Mouse (Mus musculus) telencephalon, adult 2 months (tissue): ENCODE data around the gene Mtmr3.
A peak's percentile ranks its signal among the peaks of the same experiment; 100 is the strongest.

ENCODE experiments used
- DNase-seq: peaks from one replicate; pipeline ENCODE4 v3.0.0-alpha.2; 2011; ENCODE audit warnings: low read depth, low spot score

The Mtmr3 gene

GRCm38 (mm10) chr11:4594608-4595500 is at the start of gene Mtmr3:
Mtmr3 (minus strand) TSS chr11:4594863.
- peak; percentile 92 for DNase-seq

- no peak for DNase-seq
Measured at GRCm38 (mm10) chr11:4643722-4644121, 49.1 kb upstream of the Mtmr3 start.

- no peak for DNase-seq
Measured at GRCm38 (mm10) chr11:4641185-4641584, 46.5 kb upstream of the Mtmr3 start.

DNA sequence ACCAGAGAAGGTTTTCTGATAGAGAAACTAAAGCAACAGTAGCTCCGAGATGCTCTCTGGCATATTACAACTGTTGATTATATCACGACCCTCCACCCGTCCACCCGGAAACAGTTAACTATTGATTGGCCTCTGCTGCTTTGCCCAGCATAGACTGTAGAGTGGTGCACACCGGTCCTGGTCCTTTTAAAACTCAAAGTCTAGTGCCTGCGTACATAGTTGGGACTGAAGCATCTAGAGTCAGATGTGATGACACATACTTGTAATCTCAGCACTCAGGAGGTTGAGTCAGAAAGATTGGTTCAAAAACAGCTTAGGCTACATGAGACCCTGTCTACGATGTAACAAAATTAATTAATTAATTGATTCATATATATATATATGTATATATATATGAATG is 43.6 kb upstream of the Mtmr3 start:
- no peak for DNase-seq

GRCm38 (mm10) chr11:4637534-4638234 is 43.0 kb upstream of the Mtmr3 start, which contains the start of gene Ascc2:
Ascc2 (plus strand) TSS chr11:4637747.
- DNase-seq, result peak; percentile 69

DNA sequence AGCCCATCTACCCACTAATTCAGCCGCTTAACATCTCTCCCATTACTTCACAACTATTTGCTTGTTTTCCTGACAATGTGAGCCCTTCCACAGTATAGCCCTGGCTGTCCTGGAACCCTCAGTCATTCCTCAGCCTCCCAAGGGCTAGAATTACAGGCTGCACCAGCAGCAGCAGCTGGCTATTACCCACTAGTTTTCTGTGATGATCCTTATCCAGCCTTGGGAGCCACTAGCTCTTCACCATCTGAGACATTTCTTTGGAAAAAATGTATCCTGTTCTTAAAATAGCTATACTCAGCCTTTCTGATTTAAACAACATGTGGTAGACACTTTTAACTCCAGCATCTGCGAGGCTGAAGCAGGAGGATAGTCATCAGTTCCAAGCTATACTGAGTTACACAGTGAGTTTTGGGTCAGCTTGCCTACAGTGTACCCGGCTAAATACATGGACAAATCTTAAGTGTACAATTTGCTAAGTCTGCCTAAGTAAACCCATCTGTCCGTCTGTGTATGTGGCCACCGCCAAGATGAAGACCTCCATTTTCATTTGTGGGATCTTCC is 42.2 kb upstream of the Mtmr3 start:
- no peak for DNase-seq

GRCm38 (mm10) chr11:4634395-4634794 is 39.7 kb upstream of the Mtmr3 start:
- DNase-seq, result no peak

DNA sequence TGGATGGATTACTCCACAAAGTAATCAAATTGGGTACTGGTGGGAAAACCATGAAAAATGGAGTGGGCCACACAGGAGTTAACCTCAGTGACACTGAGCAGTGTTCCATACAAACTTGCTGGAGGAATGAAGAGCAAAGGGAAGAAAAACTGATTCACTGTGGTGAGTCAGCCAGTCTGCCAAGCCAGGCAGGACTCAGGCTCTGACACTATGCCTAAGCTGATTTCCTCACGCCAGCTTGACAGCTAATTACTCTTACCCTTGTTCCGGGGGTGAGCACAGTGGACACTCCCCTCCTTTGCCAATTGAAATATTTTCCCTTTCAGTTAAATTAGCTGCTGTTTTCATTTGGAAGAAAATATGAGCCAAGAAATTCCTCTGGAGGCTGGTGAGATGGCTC is 38.8 kb upstream of the Mtmr3 start:
- no peak for DNase-seq

GRCm38 (mm10) chr11:4629861-4630280 is 35.2 kb upstream of the Mtmr3 start:
- no peak for DNase-seq

GRCm38 (mm10) chr11:4627636-4628035 is 33.0 kb upstream of the Mtmr3 start:
- DNase-seq, result no peak

GRCm38 (mm10) chr11:4625931-4626330 is 31.3 kb upstream of the Mtmr3 start:
- no peak for DNase-seq

GRCm38 (mm10) chr11:4622997-4623396 is 28.3 kb upstream of the Mtmr3 start:
- DNase-seq, result no peak

- DNase-seq, result no peak
Measured at GRCm38 (mm10) chr11:4622442-4622986, 27.9 kb upstream of the Mtmr3 start.

- no peak for DNase-seq
Measured at GRCm38 (mm10) chr11:4621866-4622265, 27.2 kb upstream of the Mtmr3 start.

DNA sequence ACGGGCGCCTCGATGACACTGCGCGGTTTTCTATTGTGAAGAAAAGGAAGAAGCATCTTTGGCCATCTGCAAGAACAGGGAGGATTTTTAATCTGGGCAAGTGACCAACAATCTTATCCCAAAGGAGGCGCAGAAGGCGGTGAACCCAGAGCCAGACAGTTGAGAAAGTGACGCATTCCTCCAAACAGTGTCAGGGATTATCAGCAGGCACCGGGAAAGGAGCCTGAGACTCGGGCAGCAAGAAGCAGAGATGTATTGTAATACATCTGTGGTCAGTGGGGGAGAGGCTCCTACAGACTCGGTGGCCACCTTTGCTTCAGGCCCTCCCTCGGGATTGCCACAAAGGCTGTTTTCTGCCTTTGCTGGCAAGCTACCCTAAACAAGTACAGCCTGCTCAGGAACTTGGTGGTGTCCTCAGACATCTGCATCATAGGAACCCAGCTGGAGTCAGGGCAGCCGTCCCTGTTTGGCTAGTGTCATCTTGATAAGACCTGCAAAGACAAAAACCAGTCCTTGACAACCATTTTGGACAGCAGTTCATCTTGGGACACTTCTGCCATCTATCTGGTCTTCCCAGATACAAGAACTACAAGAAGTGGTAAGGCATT is 25.9 kb upstream of the Mtmr3 start:
- no peak for DNase-seq

DNA sequence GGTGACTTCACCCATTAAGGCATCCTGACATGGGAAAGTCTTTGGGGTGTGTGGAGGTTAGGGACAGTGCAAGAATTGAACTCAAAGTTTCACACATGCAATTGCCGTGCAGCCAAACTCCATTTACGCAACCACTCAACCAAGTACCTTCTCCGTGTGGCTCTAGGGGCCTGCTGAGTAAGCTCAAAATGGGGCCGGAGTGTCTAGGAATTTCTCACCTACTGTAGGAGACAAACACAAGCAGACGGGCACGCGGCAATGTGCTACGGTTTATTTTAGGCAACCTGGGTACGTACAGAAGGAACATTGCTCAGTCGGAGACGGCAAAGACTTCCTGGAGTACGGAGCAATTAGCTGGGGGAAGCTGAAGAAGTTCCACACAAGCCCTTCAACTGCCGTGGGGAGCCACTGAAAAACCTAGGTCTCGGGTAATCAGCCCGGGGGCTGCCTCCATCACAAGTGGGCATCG is 25.4 kb upstream of the Mtmr3 start, which contains the start of gene Gm11032:
Gene Gm11032 (plus strand): TSS at position 51 of the 469 bp plus-strand sequence.
- no peak for DNase-seq

- no peak for DNase-seq
Measured at GRCm38 (mm10) chr11:4611904-4612303, 17.2 kb upstream of the Mtmr3 start.

- no peak for DNase-seq
Measured at GRCm38 (mm10) chr11:4606541-4606940, 11.9 kb upstream of the Mtmr3 start.

DNA sequence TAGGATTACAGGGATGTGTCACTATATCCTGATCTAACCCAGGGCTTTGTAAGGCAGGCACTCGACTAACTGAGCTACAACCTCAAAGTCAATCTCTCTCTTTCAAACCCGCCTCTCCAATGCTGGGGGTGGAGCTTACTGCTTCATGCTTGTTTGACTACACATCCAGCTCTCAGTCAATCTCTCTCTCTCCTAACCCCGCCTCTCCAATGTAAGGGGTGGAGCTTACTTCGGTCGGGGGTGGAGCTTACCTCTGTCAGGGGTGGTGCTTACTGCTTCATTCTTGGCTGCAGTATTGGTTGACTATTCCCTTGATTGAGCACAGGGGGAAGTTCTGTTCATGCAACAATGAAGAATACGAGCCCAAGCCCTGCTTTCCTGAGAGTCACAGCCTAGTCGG is 10.8 kb upstream of the Mtmr3 start:
- DNase-seq, result no peak

DNA sequence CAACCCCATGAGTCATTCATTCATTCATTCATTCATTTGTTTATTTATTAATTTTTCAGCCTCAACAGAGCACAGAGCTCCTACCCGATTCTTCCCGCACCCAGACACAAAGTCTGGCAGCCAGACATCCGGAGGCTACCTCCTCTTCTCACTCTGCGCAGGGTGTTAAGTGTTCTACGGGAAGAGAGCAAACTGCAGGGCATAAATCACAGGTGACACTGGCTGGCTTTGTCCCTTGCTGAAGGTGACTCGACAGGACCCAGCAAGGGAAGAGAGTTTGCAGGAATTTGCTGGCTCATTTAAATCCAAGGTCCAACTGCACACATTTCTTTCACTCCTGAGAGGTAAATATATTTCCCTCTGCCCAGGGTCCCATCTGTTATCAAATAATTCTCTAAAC is 9.8 kb upstream of the Mtmr3 start:
- no peak for DNase-seq

- no peak for DNase-seq
Measured at GRCm38 (mm10) chr11:4602691-4603441, 8.2 kb upstream of the Mtmr3 start.
